In the genomic region with DNA sequence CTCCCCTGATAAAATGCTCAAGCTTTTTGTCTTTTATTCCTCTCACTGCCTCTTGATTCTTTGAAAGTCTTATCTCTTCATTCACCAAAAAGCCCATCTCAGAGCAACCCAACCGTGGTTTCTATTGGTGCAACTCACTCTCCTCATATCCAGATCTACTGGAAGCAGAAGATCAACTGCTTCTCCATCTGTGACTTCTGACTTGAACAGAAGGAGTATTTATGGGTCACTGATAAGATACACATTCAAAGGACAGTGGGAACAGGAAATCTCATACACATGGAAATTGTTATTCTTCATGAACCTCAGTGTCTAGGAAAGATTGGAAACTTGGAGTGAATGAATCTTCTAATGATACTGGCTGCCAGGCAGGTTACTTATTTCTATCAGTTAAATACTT, we compare ENCODE assay signal across 8 mouse cellular contexts.
"Had no signal": no experiment of that assay in that cellular context is flagged by ENCODE, and none has a peak within 500 bp of the region (broad histone marks: within the 10 kb centered on the region; RNA-seq: fewer than 3 reads in every experiment).

No protein-coding gene starts in this region.

- DNase-seq: lung, adult 18-20 months; lung, embryonic 14.5 days; lung, postnatal 10 days; lung, postnatal 4 days; right cerebral cortex, postnatal 14 days; thymus, adult 2 months; thymus, postnatal 25 days; thymus, postnatal 4 days had no signal
